Mouse (Mus musculus) retina, postnatal 1 day (tissue): ENCODE results near the gene Pes1.

Experiments
- DNase-seq: peaks from one replicate; pipeline ENCODE4 v3.0.0-alpha.2; 2012

Gene Pes1

DNA sequence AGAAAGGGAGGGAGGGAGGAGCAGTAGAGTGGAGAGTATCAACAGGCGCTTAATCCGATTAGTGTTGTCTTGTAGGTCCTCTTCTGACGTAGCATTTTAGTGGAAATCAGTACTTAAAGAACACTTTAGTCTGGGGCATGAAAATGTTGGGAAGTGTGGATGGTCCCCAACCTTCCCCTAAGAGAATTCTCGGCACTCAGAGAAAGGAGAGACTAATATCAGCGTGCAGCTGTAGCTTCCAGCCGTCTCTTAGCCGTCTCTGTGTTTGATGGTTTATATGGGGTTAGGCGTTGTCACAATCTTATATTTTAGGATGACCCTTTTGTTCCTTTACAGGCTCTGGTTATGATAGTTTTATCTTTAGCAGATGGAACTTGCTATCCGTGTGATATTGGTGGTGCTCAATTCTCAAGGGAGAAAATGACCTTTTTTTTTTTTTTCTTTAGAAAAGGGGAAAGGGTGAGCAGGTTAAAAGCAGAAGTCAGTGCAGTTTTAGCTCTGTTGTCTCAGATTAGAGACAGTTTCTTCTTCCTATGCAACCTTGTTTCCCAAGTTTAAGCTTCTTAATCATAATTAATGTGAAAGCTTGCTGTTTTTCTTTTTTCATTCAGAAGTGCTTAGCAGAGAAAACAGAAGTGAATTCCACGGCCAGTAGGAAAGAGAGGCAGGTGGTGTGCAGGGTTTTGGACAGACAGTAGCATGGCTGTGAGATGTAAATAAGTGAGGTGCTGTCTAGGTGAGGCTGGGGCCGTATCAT, 819 bp downstream of the Pes1 start:
- no peak for DNase-seq

DNA sequence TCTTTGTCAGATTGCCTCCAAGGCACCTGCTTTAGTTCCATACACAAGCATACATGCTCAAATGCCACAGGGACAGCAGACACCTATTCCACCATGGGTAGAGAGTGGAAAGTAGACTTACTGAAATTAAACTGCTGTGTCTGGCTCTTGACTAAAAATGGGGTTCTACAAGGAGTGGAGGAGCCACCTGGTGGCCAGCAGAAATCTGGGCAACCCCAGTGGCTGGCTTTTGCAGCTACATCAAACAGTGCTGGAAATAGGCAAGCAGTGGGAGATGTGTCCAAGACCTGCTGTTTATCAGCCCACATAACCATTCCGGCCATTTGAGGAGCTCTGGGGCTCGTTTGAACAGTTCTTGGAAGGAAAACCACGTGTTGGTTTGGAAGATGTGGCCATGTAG, 6.1 kb downstream of the Pes1 start:
- no peak for DNase-seq

DNA sequence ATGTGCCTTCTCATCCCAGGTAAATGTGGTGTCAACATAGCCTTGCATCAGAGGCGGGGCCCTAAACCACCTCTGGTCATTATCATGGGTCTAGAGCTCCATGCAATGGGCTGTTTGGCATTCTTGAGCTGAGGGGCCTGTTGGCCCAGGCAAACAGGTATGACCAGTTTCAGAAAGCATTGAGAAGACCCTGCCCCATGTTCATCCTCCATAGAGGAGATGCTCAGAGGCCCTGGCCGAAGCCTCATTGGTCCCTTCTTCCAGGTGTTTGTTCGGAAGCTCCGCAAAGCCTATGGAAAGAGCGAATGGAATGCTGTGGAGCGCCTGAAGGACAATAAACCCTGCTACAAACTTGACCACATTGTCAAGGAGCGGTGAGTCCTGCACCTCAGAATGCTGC, 6.6 kb downstream of the Pes1 start:
- no peak for DNase-seq

DNA sequence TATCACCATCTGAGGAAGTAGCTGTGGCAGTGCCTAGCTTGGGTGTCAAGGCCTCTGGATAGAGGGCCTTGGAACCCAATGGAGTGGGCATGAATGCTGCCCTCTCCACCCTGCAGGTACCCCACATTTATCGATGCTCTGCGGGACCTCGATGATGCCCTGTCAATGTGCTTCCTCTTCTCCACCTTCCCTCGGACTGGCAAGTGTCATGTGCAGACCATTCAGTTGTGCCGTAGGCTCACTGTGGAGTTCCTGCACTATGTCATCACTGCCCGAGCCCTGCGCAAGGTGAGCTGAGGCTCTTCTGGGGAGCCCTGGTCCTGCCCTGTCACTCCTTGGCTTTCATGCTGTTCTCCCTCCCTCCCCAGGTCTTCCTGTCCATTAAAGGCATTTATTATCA, 9.3 kb downstream of the Pes1 start:
- no peak for DNase-seq

DNA sequence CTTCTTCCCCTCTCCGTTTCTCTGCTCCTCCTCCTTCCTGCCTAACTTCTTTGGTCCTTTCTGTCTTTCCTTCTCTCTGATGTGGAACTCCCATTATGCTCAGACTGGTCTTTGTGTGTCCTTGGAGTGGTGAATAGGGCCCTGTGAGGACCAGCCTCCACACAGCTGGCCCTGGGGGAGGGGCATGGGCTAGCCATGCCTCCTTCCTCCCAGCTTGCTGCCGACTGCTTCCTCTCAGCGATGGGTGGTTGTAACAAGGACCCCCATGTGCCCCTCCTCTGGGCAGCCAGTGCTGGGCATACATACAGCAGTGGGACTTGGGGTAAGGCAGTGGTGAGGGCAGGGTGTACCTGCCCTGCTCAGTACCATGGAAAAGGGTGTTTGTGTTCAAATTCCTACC, 10.5 kb downstream of the Pes1 start:
- DNase-seq = no peak

DNA sequence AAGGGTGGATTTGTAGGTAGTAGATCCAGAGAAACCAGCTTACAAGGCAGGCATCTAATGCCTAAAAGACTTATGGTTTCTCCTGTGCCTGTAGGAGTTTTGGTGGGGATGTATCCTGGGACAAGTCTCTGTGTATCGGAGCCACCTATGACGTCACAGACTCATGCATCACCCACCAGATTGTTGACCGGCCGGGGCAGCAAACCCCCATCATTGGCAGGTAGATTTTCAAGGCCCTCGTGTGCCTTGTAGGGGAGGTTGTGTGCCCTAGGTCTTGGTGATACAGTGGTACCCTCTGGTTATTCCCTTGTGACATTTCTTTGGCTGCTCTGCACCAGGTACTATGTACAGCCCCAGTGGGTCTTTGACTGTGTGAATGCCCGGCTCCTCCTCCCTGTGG, 12.9 kb downstream of the Pes1 start, which contains the start of gene 4930556J24Rik:
4930556J24Rik (minus strand) TSS at position 101 of the 400 bp plus-strand sequence.
- no peak for DNase-seq

DNA sequence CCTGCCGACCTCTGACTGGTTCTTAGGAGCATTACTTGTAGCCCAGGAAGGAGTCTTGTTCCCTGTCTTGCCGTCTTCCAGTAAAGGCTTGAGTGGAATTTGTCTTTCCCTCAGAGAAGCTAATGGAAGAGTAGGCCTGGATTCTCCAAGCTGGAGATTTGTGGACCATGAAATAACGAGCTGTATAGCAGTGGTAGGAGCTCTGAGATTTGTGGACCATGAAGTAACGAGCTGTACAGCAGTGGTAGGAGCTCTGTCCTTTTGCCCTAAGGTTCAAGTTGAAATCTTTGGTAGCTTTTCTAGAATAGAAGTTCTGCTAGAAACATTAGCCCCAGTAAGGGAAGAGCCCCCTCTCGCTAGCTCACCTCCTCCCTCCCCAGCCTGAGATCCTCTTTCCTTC, 14.6 kb downstream of the Pes1 start:
- DNase-seq = no peak

DNA sequence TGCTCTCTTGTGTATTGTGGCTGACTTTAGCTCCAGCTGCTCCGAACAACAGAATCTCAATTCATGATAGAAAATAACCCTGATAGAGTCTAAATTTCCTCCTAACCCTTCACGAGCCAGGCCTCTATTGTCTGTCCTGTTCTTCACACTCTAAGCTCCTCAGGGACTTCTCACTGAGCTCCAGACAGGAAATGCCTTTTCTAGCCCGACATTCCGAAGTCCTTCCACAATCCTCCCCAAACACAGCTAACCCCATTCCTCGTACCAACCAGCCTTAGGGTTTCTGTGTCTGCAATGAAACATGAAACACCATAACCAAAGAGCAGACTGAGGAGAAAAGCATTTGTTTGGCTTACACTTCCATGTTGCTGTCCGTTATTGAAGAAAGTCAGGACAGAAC, 17.8 kb downstream of the Pes1 start:
- DNase-seq = no peak

DNA sequence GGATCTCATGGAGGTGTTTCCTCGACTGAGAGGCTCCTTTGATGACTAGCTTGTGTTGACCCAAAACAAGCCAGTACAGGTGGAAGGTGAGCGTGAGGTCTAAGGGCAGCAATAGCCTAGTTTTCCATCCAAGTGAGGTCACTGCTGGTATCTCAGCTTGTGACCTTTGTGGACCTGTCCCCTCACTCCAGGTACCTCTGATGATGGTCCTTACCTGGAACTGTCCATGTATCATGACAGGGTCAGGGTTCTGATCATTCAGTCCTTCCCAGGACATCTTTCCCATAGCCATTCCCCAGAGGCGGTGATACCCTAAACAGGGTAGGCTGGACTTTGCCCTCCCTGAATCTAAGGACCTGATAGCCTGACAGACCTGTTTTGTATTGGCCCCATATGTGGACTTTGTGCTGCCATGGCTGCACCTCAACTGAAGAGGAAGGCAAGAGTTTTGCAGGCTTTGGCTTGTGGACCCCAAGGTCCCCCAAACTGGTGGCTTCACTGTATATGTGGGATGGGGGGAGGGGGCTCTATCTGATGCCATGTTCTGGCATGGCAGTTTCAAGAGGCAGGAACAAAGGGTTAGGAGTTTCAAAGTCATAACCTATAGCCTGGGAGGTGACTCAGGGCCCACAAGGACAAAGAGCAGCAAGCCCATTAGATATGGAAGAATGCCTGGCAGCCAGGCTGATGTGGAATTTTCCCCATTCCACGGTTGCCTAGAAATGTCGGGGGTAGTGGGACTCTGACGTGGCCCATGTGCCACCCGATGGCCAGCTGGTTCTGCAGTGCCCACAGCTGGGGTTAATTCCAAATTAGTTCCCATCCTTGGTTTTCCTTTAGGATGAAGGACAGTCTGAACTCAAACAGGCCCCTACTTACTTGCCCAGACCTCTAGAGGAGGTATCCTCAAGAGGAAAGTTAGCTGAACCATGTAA, 18.8 kb downstream of the Pes1 start:
- no peak for DNase-seq

DNA sequence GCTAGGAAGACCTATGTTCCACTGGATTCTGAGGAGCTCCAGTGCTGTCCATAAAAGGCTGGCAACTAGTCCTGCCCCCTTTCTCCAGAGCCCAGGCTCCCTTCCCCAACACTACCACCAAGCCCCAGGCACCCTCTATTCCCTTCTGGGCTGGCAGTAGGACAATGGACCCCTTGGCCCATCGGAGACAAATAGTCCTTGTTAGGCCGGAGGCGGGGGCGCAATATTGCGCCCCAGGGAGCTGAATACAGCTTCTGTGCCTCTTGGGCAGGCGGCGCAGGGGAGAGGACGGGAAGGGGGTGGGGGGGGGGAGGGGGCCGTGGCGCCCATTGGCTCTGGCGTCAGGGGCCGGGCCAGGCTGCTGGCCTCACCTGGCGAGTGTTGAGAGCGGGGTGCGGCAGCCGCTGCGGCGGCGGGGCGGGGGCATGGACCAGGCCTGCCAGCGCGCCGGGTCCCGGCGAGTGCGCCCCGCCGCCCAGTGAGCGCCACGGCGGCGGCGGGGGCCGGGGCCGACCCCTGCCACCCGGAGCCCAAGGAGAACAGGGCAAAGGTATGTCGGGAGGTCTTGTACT, 19.6 kb downstream of the Pes1 start, which contains the start of gene Gal3st1:
Gal3st1 (plus strand) TSS at position 346 of the 572 bp plus-strand sequence.
- peak; percentile 40 for DNase-seq

DNA sequence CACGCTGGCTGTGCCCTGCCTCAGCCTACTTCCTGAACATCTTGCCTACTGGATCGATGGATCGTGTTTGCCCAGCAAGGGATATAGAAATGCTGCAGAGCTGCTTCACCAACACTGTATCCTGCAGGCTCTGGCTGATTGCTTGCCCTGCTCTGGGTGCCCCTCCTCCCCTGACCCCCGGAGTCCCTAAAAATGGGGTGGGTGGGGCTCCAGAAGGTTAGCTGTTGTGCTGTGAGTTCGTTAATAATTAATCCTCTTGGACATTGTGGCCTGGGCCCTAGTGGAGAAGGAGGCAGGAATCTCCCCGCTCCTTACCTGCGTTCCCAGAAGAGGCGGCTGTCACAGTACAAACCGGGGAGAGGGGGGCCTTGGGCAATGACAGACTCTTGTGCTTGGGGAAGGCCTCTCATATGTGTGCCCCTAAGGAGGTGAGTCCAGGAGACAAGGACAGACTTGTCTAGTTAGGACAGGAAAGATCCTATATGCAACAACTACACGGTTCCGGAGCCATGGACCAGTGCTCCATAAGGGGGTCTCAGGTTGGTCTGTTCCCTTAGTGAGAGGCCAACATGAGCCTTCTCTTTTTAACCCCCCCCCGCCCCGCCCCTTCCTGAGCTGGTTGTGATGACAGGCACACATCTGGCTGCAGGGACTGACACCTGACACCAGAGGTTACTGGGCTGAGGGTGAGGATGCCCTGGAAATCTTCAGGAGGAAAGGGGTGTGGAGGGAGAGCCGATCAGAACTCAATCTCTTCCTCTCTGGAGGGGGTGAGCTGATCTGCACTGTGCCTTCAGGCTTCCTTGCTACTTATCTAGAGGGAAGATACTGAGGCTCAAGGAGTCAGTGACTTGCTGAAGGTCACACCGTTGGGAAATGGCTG, 20.3 kb downstream of the Pes1 start:
- no peak for DNase-seq

DNA sequence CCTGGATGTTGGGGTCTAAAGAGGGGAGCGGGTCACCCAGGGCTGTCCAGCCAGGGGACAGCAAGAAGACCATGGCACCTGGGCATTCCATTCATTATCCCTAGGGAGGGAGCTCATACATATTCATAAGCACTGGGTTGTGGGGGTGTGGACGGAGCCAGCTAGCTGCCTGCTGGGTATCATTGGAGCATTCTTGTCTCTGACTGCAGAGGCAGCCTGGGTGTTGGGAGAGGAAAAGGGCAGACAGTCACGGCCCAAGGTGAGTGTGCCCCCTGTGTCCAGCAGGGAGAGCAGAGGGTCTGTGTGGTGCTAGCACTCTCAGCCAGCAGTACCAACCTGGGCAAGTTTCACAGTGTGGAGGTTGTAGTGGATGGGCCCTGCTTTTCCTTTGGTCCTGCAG, 26.0 kb downstream of the Pes1 start:
- no peak for DNase-seq

DNA sequence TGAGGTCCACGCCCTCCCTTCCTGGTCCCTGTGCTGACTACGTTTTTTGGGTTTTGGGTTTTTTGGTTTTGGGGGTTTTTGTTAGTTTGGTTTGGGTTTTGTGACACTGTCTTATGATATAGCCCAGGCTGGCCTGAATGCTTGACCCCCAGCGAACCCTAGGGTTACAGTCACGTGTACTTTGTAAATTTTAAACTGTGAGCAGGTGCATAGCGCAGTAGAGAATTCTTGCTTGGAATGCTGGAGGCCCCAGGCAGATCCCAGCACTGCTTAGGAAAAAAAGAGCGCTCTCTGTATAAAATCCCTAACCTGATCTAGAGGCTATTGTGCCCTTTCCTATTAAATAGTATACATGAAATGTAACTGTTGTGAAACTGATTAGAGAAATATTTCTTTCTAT, 29.4 kb downstream of the Pes1 start:
- no peak for DNase-seq

DNA sequence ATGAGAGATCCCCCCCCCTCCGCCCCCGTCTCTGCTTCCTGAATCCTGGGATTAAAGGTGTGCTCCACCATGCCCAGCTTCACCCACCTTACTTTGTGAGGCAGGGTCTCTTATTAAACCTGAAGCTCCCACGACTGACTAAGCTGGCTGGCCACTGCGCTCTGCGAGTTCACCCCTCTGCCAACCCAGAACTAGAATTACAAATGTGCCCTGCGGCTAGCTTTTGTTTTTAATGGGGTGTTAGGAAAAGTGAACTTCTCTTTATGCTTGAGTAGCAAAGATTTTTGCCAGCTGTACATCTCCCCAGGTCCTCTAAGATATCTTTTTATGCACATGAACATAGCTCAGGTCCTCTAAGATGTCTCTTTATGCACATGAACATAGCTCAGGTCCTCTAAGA, 30.1 kb downstream of the Pes1 start:
- DNase-seq = no peak

DNA sequence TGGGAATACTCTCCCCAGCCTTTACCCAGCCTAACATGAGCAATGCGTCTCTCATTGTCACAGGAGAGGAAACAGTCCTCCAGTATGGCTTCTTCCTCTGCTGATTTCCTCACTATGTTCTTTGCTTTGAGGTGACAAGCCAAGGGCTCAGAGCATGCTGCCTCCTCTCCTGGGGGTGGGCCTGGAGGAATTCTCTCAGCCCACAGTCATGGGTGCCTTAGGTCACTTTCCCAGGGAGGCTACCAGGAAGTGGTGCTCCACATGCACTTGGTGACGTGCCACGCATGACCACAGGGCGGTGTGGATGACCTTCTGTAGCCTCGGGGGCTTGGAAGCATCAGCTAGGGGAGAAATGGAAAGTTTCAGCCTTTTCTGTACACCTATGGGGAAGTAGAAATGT, 31.7 kb downstream of the Pes1 start:
- no peak for DNase-seq

DNA sequence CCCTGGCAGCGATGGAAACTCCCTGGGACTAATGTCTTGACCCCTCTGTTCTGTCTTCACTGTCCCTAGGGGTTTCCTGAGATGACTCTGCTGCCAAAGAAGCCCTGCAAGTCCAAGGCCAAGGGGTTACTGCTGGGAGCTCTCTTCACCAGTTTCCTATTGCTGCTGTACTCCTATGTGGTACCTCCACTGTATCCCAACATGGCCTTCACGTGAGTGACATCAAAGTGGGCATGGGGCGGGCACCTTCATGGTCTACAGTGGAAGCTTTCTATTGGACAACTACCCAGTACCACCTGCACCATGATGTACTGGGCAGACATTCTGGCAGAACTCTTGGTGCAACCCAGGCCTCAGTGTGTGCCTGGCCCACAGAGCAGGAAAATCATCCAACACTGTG, 33.1 kb downstream of the Pes1 start:
- no peak for DNase-seq

DNA sequence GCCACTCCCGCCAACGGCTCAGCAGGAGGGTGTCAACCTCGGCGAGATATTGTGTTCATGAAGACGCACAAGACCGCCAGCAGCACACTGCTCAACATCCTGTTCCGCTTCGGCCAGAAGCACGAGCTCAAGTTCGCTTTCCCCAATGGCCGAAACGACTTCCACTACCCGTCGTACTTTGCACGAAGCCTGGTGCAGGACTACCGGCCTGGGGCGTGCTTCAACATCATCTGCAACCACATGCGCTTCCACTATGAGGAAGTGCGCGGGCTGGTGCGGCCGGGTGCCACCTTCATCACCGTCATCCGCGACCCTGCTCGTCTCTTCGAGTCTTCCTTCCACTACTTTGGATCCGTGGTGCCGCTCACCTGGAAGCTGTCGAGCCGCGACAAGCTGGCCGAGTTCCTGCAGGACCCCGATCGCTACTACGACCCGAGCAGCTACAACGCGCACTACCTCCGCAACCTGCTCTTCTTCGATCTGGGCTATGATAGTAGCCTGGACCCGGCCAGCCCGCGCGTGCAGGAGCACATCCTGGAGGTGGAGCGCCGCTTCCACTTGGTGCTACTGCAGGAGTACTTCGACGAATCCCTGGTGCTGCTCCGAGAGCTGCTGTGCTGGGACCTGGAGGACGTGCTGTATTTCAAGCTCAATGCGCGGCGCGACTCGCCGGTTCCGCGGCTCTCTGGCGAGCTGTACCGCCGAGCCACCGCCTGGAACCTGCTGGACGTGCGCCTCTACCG, 34.4 kb downstream of the Pes1 start:
- DNase-seq = peak; percentile 29

DNA sequence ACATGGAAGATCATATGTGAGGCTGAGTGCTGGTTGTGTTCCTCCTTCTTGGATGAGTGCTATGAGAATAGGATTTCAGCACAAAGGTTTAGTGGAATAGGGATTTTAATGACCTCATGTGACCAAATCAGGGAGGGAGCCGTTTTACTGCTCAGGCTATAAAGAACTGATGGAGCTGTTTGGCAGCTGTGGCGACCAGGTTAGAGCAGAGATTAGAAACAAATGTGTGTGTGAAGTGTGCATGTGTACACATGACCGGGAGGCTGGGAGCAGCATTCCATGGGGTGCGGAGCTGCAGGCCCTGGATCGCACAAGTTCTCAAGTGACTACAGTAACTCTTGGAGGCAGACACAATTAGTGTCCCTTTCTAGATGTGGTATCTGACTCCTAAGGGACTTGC, 35.8 kb downstream of the Pes1 start:
- no peak for DNase-seq

DNA sequence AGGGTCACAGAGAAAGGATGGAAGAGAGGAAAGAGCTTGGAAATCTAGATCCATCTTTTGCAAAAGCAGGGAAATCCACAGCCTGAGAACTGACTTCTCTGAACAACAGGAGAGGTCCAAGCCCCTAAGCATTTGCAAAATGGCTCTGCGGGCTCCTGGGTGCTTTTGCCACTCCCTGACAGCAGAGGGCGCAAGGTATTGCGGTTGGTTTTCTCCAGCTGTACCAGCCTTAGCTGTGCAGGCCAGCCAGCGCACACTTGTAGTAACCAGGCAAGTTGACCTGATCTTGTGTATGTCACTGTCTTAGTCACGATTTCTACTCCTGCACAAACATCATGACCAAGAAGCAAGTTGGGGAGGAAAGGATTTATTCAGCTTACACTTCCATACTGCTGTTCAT, 37.8 kb downstream of the Pes1 start:
- peak; percentile 76 for DNase-seq

DNA sequence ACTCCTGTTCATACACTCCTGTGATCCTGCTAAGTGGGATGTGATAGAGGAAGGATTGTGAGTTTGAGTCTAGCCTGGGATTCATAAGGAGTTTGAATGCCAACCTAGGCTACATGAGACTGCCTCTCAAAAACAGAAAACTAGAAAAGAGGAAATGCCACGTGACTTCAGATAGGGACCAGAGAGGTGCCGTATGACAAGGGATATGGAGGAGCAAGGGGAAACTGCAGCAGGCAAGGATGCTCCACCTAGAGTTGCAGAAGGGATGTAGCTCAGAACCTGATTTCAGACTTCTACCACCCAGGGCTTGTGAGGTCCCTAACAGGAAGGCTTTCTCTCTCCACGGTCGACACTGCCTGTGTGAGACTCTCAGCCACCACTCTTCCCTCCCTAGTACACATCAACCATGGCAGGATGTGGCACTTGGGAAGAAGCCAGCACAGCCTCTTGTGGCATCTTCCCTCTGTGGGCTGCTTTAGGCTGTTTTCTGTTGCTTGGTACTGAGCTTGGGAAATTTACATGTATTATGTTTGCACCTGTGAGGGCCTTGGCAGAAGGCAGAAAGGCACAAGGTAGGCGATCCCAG, 41.5 kb downstream of the Pes1 start:
- DNase-seq = no peak

DNA sequence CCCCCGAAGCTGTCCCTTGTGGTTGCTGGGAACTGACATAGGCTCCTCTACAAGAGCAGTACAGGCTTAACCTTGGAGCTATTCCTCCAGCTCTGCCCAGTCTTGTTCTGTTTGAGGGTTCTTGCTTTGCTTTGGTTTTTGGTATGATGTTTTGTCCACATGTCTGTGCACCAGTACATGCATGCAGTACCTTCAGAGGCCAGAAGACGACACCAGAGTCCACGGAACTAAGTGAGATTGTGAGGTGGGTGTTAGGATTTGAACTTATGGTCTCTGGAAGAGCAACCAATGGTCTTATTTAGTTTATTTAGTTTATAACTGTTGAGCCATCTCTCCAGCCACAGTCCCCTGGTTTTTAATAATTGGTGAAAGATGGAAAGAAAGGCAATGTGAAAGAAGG, 42.7 kb downstream of the Pes1 start:
- no peak for DNase-seq

DNA sequence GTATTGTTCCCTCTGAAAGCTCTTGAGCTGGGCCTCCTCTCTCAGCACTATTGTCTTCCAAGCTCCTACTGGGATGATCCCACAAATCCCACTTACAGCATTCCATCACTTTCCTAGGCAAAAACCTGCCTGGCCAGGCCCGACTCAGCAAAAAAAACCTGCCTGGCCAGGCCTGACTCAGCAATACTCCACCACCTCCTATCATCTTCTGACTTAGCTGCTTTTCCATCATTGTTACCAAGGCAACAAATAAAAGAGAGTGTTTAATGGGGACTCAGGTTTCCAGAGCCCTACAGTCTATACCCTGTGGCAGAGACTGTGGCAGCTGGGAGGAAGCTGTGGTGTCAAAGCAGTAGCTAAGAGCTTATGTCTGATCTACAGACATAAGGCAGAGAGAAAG, 48.8 kb downstream of the Pes1 start:
- no peak for DNase-seq
